Mouse (Mus musculus) cerebellum, adult 8-10 months (tissue): ENCODE measurements around the gene Maml1.

ENCODE experiments used
- DNase-seq: peaks from one replicate; pipeline ENCODE4 v3.0.0; 2022

Maml1 gene

GRCm38 (mm10) chr11:50279005-50279404 is 13.1 kb downstream of the Maml1 start:
- DNase-seq = no peak

GRCm38 (mm10) chr11:50277706-50278105 is 14.4 kb downstream of the Maml1 start:
- no peak for DNase-seq

- no peak for DNase-seq
Observed at GRCm38 (mm10) chr11:50277025-50277424, 15.1 kb downstream of the Maml1 start.

- no peak for DNase-seq
Observed at GRCm38 (mm10) chr11:50275568-50276151, 16.5 kb downstream of the Maml1 start.

GRCm38 (mm10) chr11:50275077-50275476 is 17.0 kb downstream of the Maml1 start:
- DNase-seq = no peak

- no peak for DNase-seq
Observed at GRCm38 (mm10) chr11:50272819-50273218, 19.3 kb downstream of the Maml1 start.

GRCm38 (mm10) chr11:50269885-50270284 is 22.2 kb downstream of the Maml1 start:
- no peak for DNase-seq

GRCm38 (mm10) chr11:50269163-50269562 is 22.9 kb downstream of the Maml1 start:
- no peak for DNase-seq

GRCm38 (mm10) chr11:50266997-50267396 is 25.1 kb downstream of the Maml1 start:
- DNase-seq = no peak

- DNase-seq = no peak
Observed at GRCm38 (mm10) chr11:50265931-50266330, 26.2 kb downstream of the Maml1 start.

GRCm38 (mm10) chr11:50263198-50263597 is 28.9 kb downstream of the Maml1 start:
- no peak for DNase-seq

GRCm38 (mm10) chr11:50262020-50262419 is 30.1 kb downstream of the Maml1 start:
- DNase-seq = no peak

GRCm38 (mm10) chr11:50258310-50258709 is 33.8 kb downstream of the Maml1 start:
- DNase-seq = no peak

GRCm38 (mm10) chr11:50256615-50257014 is 35.5 kb downstream of the Maml1 start:
- no peak for DNase-seq

GRCm38 (mm10) chr11:50254010-50254580 is 38.0 kb downstream of the Maml1 start:
- DNase-seq = no peak

- DNase-seq = no peak
Observed at GRCm38 (mm10) chr11:50253393-50253792, 38.7 kb downstream of the Maml1 start.

- DNase-seq = no peak
Observed at GRCm38 (mm10) chr11:50252684-50253265, 39.3 kb downstream of the Maml1 start.

GRCm38 (mm10) chr11:50252166-50252565 is 39.9 kb downstream of the Maml1 start:
- no peak for DNase-seq

- no peak for DNase-seq
Observed at GRCm38 (mm10) chr11:50248473-50249171, 43.5 kb downstream of the Maml1 start.

GRCm38 (mm10) chr11:50245269-50245668 is 46.8 kb downstream of the Maml1 start:
- DNase-seq = no peak

- no peak for DNase-seq
Observed at GRCm38 (mm10) chr11:50243926-50244325, 48.2 kb downstream of the Maml1 start.

- DNase-seq = no peak
Observed at GRCm38 (mm10) chr11:50240235-50240911, 51.7 kb downstream of the Maml1 start.
